Mouse (Mus musculus) hindbrain, embryonic 16.5 days (tissue): ENCODE data around the gene Gtf3c2. TPM values are rescaled to one million over a fixed set of nuclear protein-coding genes. Genes with fewer than 3 reads are reported as not detected.

Experiments
- ATAC-seq: fragments of 200-750 bp; cut with Nextera tagmentation; 2 replicates; pipeline ENCODE4 v1.8.0; 2017; ENCODE audit warnings: moderate TSS enrichment, moderate library complexity
- H3K27ac ChIP-seq: fragments of 300-500 bp; sonication (generic); 2 replicates; pipeline ENCODE4 v1.5.1; 2014; ENCODE audit warnings: low read depth, mild to moderate bottlenecking, control low read depth, low read length, moderate library complexity
- H3K27me3 ChIP-seq: fragments of 300-500 bp; sonication (generic); replicated peaks from 2 replicates; pipeline ENCODE4 v1.6.1; 2014; ENCODE audit warnings: low read length; ENCODE audit not compliant: control insufficient read depth, insufficient read depth
- H3K36me3 ChIP-seq: fragments of 300-500 bp; sonication (generic); 2 replicates; pipeline ENCODE4 v1.6.1; 2014; ENCODE audit warnings: mild to moderate bottlenecking, low read length, moderate library complexity, mixed read lengths; ENCODE audit not compliant: control insufficient read depth, insufficient read depth
- H3K4me1 ChIP-seq: fragments of 300-500 bp; sonication (generic); 2 replicates; pipeline ENCODE4 v1.6.1; 2014; ENCODE audit warnings: low read depth, low read length; ENCODE audit not compliant: control insufficient read depth, insufficient read depth
- H3K4me2 ChIP-seq: fragments of 300-500 bp; sonication (generic); 2 replicates; pipeline ENCODE4 v1.6.1; 2014; ENCODE audit warnings: mild to moderate bottlenecking, low read length, control low read depth, moderate library complexity
- H3K4me3 ChIP-seq: fragments of 300-500 bp; sonication (generic); 2 replicates; pipeline ENCODE4 v1.5.1; 2014; ENCODE audit warnings: mild to moderate bottlenecking, low read length, control low read depth, moderate library complexity
- H3K9ac ChIP-seq: fragments of 300-500 bp; sonication (generic); 2 replicates; pipeline ENCODE4 v1.6.1; 2014; ENCODE audit warnings: low read depth, mild to moderate bottlenecking, control low read depth, low read length, moderate library complexity
- H3K9me3 ChIP-seq: fragments of 300-500 bp; sonication (generic); 2 replicates; pipeline ENCODE4 v1.6.1; 2014; ENCODE audit warnings: mild to moderate bottlenecking, low read length, moderate library complexity; ENCODE audit not compliant: control insufficient read depth
- WGBS: fragments of 180-500 bp; shearing (Covaris S2); extraction: QIAGEN DNeasy Blood & Tissue Kit; methylation state at CpG from one replicate; pipeline ENCODE4 v1.1.7; 2014; 5-methylcytosine and 5-hydroxymethylcytosine counted together
- polyA plus RNA-seq: library from polyadenylated mRNA; unstranded; fragments of >200 nt; fragmentation: Nextera tagmentation; extraction: Ambion mirVana; gene quantifications from 2 replicates; pipeline ENCODE4 v1.2.1, GENCODE M21; 2015

The Gtf3c2 gene
- polyA plus RNA-seq, 1 experiment from 2014 or later, result 51.6 TPM

GRCm38 (mm10) chr5:31192939-31193630 is 13.1 kb upstream of the Gtf3c2 start, which contains the start of the genes Snx17 and Eif2b4:
Gene Snx17 (plus strand): TSS chr5:31193227.
Gene Eif2b4 (minus strand): TSS chr5:31193430.
- Histone ChIP-seq H3K27ac (peak within 1 kb of the TSS; percentile 88), H3K36me3 (peaks cover 48% of the 10 kb centered on the region), H3K9me3 (no peaks in the 10 kb centered on the region), H3K9ac (peak within 1 kb of the TSS; percentile 90), H3K4me3 (peak within 1 kb of the TSS; percentile 86), H3K4me1 (peaks cover 20% of the 10 kb centered on the region), H3K4me2 (peak within 1 kb of the TSS; percentile 79), H3K27me3 (no peaks in the 10 kb centered on the region)
- under 1% methylated on average over 48 of the region's 48 CpGs for WGBS
- peak; percentile 97 for ATAC-seq

DNA sequence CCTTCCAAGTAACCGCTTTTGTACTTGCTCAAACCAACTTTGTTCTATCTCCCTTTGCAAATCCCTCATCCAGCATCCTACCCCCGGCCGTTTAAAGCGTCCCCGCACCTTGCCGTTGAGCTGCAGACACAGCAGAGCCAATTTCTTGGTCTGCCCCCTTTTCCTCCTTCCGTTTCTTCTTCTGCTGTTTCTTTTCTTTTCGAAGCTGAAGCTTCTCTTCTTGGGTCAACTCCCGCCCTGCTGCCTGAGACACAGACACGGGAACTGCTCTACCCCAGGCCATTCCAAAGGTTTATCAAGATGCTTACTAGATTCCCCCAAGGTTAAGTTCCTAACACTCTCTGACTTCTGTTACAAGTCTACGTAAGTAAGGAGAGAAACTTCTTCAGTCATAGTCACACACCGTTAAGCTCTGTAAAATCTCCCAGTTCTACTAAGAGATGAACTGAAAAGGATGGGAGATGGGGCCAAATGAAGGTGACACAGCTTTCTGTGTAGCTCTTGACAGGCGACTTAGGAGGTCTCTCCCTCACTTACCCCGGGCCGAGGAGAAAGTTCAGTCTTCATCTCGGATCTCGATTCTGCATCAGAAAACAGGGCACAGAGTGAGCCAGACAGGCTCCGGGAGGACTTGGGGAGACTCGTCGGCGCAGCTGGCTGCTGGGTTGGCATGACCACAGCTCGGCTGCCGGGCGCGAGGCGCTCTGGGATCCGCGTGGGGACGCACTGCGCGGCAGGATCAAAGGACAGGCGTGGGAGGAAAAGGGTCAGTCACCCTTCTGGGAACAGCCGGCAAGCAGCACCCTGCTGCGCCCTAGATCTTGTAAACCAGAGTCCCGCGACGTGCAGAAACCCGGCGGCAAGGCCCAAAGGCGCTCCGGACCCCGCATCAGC is 12.3 kb upstream of the Gtf3c2 start:
- Histone ChIP-seq H3K27ac (peak overlapping the region; percentile 86), H3K4me1 (peaks cover 20% of the 10 kb centered on the region), H3K9me3 (no peaks in the 10 kb centered on the region), H3K4me2 (peak overlapping the region; percentile 72), H3K36me3 (peaks cover 50% of the 10 kb centered on the region), H3K4me3 (peak overlapping the region; percentile 86), H3K9ac (peak overlapping the region; percentile 76), H3K27me3 (no peaks in the 10 kb centered on the region)
- ATAC-seq, result no peak
- WGBS, result 19% methylated on average over 37 of the region's 42 CpGs

- H3K9ac ChIP-seq, result no peak overlapping the region
- 95% methylated on average over 9 of the region's 9 CpGs for WGBS
- ATAC-seq, result no peak
- H3K4me3 ChIP-seq, result no peak overlapping the region
- H3K4me1 ChIP-seq, result peaks cover 20% of the 10 kb centered on the region
- H3K27ac ChIP-seq, result no peak overlapping the region
- no peak overlapping the region for H3K4me2 ChIP-seq
- no peaks in the 10 kb centered on the region for H3K9me3 ChIP-seq
- no peaks in the 10 kb centered on the region for H3K27me3 ChIP-seq
- peaks cover 37% of the 10 kb centered on the region for H3K36me3 ChIP-seq
These were observed 10.3 kb upstream of the Gtf3c2 start for GRCm38 (mm10) chr5:31190201-31190600.

GRCm38 (mm10) chr5:31188223-31188840 is 8.4 kb upstream of the Gtf3c2 start:
- Histone ChIP-seq H3K9me3 (no peaks in the 10 kb centered on the region), H3K4me3 (no peak overlapping the region), H3K36me3 (peaks cover 35% of the 10 kb centered on the region), H3K27me3 (no peaks in the 10 kb centered on the region), H3K9ac (no peak overlapping the region), H3K4me1 (peaks cover 11% of the 10 kb centered on the region), H3K4me2 (no peak overlapping the region), H3K27ac (no peak overlapping the region)
- no peak for ATAC-seq
- WGBS, result 69% methylated on average over 4 of the region's 4 CpGs

- Histone ChIP-seq H3K9me3 (no peaks in the 10 kb centered on the region), H3K27me3 (no peaks in the 10 kb centered on the region), H3K4me1 (peaks cover 4% of the 10 kb centered on the region; the same call in 1 of the 2 replicates), H3K9ac (no peak overlapping the region), H3K4me2 (no peak overlapping the region), H3K36me3 (peaks cover 19% of the 10 kb centered on the region), H3K27ac (no peak overlapping the region), H3K4me3 (no peak overlapping the region)
- WGBS, result 61% methylated on average over 4 of the region's 4 CpGs
- no peak for ATAC-seq
These were observed 3.7 kb upstream of the Gtf3c2 start for GRCm38 (mm10) chr5:31183678-31184077.

DNA sequence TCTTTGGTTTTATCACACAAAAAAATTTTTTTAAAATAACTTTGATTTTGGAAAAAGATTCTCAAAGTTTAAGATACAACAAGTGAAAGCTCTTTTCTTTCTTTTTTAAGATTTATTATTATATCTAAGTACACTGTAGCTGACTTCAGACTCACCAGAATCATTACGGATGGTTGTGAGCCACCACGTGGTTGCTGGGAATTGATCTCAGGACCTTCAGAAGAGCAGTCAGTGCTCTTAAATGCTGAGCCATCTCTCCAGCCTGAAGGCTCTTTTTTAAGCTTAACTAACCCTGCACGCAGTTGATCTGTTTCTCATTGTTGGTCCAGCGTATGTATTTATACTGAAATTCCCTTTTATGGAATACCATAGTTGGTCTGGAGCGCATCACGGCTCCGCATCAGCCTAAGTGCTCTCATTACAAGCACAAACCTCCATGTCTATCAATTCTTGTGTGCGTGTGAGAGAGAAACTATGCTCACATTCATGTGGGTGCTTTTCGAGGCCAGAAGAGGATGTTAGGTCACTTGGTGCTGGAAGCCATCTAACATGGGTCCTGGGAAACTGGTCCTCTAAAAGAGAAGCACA is 1.3 kb upstream of the Gtf3c2 start:
- H3K27me3 ChIP-seq, result no peaks in the 10 kb centered on the region
- no peaks in the 10 kb centered on the region for H3K36me3 ChIP-seq
- H3K4me3 ChIP-seq, result no peak overlapping the region
- H3K4me1 ChIP-seq, result peaks cover 7% of the 10 kb centered on the region; the same call in 1 of the 2 replicates
- no peak for ATAC-seq
- H3K27ac ChIP-seq, result no peak overlapping the region
- no peak overlapping the region for H3K4me2 ChIP-seq
- WGBS, result 93% methylated on average over 9 of the region's 9 CpGs
- H3K9me3 ChIP-seq, result no peaks in the 10 kb centered on the region
- H3K9ac ChIP-seq, result no peak overlapping the region

- ATAC-seq, result peak; percentile 9
- peak overlapping the region; percentile 92 for H3K4me2 ChIP-seq
- H3K4me3 ChIP-seq, result peak overlapping the region; percentile 90
- H3K36me3 ChIP-seq, result peaks cover under 1% of the 10 kb centered on the region
- no peaks in the 10 kb centered on the region for H3K9me3 ChIP-seq
- WGBS, result under 1% methylated on average over 25 of the region's 25 CpGs
- peaks cover 7% of the 10 kb centered on the region; the same call in 1 of the 2 replicates for H3K4me1 ChIP-seq
- H3K27me3 ChIP-seq, result no peaks in the 10 kb centered on the region
- peak overlapping the region; percentile 98 for H3K27ac ChIP-seq
- peak overlapping the region; percentile 84 for H3K9ac ChIP-seq
These were observed 611 bp downstream of the Gtf3c2 start for GRCm38 (mm10) chr5:31179301-31179765.

GRCm38 (mm10) chr5:31168630-31169029 is 11.3 kb downstream of the Gtf3c2 start:
- Histone ChIP-seq H3K4me3 (no peak overlapping the region), H3K9ac (no peak overlapping the region), H3K36me3 (peaks cover 47% of the 10 kb centered on the region), H3K4me2 (no peak overlapping the region), H3K27me3 (no peaks in the 10 kb centered on the region), H3K9me3 (no peaks in the 10 kb centered on the region), H3K4me1 (no peaks in the 10 kb centered on the region), H3K27ac (no peak overlapping the region)
- ATAC-seq, result no peak
- 93% methylated on average over 4 of the region's 4 CpGs for WGBS
